Mouse (Mus musculus) cerebellum, adult 18-20 months (tissue): ENCODE results near the gene Morc2b.
"Not testable (repeated sequence)": the region's sequence is repeated elsewhere in the genome, so short reads cannot be mapped to it uniquely, and the experiment has no call there.

Experiments used
- DNase-seq, 2 experiments: peaks; one replicate each; pipeline ENCODE4 v3.0.0; 2021

Morc2b gene

GRCm38 (mm10) chr17:33139261-33139820 is at the start of gene Morc2b:
Gene Morc2b, minus strand, starts transcription at chr17:33139683.
- no peak for DNase-seq

GRCm38 (mm10) chr17:33168147-33168546 is 28.7 kb upstream of the Morc2b start, which contains the start of gene Olfr55:
Gene Olfr55, plus strand, starts transcription at chr17:33168447.
- DNase-seq, result not testable (repeated sequence)

DNA sequence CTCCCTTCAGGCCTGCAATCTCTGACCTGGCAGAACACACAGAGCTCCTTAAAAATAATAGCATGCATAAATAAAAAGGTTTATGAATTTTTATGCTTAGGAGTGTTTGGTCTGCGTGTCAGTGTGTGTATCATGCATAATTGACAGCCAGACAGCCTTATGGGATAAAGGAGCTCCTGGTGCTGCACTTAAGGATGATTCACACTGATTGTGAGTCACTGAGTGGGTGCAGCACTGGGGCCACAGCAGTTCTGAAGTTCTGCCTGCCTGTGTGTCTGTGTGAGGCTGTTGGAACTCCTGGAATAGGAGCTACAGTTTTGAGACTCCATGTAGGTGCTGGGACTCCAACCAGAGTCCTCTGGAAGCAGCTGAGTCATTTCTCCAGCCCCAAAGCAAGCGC is 13.2 kb downstream of the Morc2b start:
- no peak for DNase-seq

DNA sequence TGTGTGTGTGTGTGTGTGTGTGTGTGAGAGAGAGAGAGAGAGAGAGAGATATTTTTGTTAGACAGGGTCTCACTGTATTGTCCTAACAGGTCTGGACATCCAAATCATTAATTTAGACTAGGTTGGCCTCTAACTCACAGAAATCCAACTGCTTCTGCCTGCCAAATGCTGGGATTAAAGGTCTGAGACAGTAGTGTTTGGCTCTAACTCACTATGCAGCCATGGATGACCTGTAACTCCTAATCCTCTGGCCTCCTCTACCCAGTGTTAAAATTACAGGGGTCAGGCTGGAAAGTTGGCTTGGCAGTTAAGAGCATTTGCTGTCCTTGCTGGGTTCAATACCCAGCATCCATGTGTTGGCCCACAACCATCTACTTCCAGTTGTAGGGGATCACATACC is 14.9 kb downstream of the Morc2b start:
- DNase-seq, result no peak

DNA sequence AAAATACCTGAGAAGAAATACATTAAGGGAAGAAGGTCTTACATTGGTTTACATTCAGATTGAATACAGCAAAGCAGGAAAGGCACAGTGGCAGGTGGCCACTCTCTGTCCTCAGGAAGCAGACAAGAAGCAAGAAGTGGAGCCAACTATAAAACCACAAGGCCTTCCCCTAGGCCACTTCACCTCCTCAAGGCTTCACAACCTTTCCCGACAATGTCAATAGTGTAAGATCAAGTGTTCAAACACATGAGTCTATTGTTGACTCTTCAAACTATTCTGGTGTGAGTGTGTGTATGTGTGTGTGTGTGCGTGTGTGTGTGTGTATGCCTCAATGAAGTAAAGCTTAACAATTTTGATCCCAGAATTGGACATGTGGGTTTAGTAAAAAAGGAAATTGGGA is 42.1 kb downstream of the Morc2b start:
- no peak for DNase-seq

DNA sequence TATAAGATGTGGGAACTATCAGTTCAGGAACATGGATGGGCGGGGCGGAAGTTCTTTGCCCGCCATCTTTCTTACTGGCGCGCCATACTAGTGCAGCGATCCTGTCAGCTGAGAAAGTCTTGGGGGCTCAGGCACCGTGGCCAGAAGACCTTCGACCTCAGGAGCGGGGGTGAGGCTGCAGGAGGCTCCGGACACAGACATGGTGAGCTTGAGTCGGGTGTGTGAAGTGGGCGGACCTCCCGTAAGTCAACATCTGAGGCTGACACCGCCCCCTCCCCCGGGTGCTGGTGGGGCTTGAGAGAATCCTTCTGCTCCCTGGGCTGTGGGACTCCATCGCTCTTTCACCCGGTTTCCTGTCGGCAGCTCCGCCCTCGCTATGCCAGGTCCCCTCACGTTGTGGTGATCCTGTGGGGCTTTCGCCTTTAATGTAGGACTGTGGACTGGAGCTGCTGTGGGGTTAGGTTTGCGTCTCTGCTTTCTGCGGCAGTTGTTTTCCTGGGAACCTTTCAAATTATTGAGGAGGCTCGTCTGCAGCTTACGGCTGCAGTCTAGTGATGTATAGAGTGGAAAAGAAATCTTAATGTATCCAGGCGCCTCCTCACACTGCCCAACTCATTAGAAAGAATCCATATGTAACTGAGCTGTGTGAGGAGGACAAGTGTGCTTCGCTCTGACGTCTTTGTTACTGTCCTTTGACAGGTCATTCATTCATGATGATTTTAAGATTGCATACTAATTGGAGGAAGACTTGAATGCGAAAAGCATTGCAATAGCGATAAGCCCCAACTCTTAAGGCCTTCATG is 46.9 kb downstream of the Morc2b start:
- DNase-seq, result peak; percentile 85 to 86

- DNase-seq, result no peak
Observed at GRCm38 (mm10) chr17:33091630-33092029, 47.9 kb downstream of the Morc2b start.

GRCm38 (mm10) chr17:33089220-33089949 is 50.1 kb downstream of the Morc2b start, which contains the start of gene Zfp563:
Gene Zfp563, plus strand, starts transcription at chr17:33089310.
- peak; percentile 93 to 95 for DNase-seq

- DNase-seq, result no peak
Observed at GRCm38 (mm10) chr17:33067958-33068357, 71.5 kb downstream of the Morc2b start, which contains the start of gene 4921501E09Rik. Gene 4921501E09Rik, minus strand, starts transcription at chr17:33068058.
